Mouse (Mus musculus): ENCODE results near the gene Smg6. TPM values are rescaled to one million over a fixed set of nuclear protein-coding genes. Genes with fewer than 3 reads are reported as not detected.

The Smg6 gene
- total and polyA plus RNA-seq, 2 experiments from 2014 or later, result 7.1 to 21.1 TPM

DNA sequence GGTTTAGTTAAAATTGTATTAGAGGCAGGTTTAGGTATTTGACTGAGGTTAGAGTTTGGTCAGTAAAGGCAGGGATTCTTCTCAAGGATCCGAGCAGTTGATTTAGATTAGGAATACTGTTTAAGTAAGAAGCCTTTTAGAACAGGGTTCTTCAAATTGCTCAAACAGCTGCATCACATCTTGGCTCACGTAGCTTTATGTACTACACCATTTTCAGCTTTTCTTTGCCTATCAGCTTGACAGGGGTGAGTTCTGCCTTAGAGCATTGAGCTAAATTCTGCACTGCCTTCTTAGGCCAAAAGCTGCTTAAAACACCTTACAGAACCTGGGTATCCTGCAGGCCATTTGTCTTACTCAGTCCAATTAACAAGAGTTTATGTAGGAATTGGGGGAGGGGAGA, 92.2 kb downstream of the Smg6 start:
- H3K4me1 ChIP-seq (ENCODE audit: control insufficient read depth, insufficient read depth), result peaks cover 37% of the 10 kb centered on the region
- no peak overlapping the region for H3K4me2 ChIP-seq (ENCODE audit: low read depth, low read length)
- no peaks in the 10 kb centered on the region for H3K36me3 ChIP-seq (replicated peaks; ENCODE audit: control insufficient read depth, insufficient read depth, low read length)
- peak overlapping the region; percentile 96 for H3K27ac ChIP-seq (ENCODE audit: low read depth)
- H3K9me3 ChIP-seq (replicated peaks; ENCODE audit: control insufficient read depth, low read length), result no peaks in the 10 kb centered on the region
- H3K9ac ChIP-seq (replicated peaks; ENCODE audit: low read depth, low read length), result no peak overlapping the region
- H3K27me3 ChIP-seq (ENCODE audit: control insufficient read depth, insufficient read depth, low read length), result no peaks in the 10 kb centered on the region
- ATAC-seq (ENCODE audit: insufficient read depth, low read depth) (no peak), DNase-seq (ENCODE audit: low spot score) (no peak)
- WGBS, result 85% methylated on average over 2 of the region's 2 CpGs
- H3K4me3 ChIP-seq (ENCODE audit: low read depth, low read length), result no peak overlapping the region
- TF ChIP-seq EP300 (IDR thresholded peaks at IDR 0.05; ENCODE audit: low read depth), result no peak
- TF ChIP-seq CTCF (IDR thresholded peaks at IDR 0.05; ENCODE audit: low read depth), result no peak

- no peak overlapping the region for H3K4me3 ChIP-seq (ENCODE audit: low read depth, low read length)
- WGBS, result 68% methylated on average over 3 of the region's 3 CpGs
- H3K4me2 ChIP-seq (ENCODE audit: low read depth, low read length), result no peak overlapping the region
- H3K27ac ChIP-seq (ENCODE audit: low read depth), result no peak overlapping the region
- H3K36me3 ChIP-seq (replicated peaks; ENCODE audit: control insufficient read depth, insufficient read depth, low read length), result no peaks in the 10 kb centered on the region
- 0 out of 2 replicates have a peak, but pooled peaks cover 8% of the 10 kb centered on the region for H3K4me1 ChIP-seq (ENCODE audit: control insufficient read depth, insufficient read depth)
- TF ChIP-seq CTCF (IDR thresholded peaks at IDR 0.05; ENCODE audit: low read depth) (no peak), EP300 (IDR thresholded peaks at IDR 0.05; ENCODE audit: low read depth) (no peak)
- no peaks in the 10 kb centered on the region for H3K9me3 ChIP-seq (replicated peaks; ENCODE audit: control insufficient read depth, low read length)
- DNase-seq (ENCODE audit: low spot score), result no peak
- no peaks in the 10 kb centered on the region for H3K27me3 ChIP-seq (ENCODE audit: control insufficient read depth, insufficient read depth, low read length)
- no peak for ATAC-seq (ENCODE audit: insufficient read depth, low read depth)
- no peak overlapping the region for H3K9ac ChIP-seq (replicated peaks; ENCODE audit: low read depth, low read length)
Measured at GRCm38 (mm10) chr11:75026977-75027376, 101.4 kb downstream of the Smg6 start.

DNA sequence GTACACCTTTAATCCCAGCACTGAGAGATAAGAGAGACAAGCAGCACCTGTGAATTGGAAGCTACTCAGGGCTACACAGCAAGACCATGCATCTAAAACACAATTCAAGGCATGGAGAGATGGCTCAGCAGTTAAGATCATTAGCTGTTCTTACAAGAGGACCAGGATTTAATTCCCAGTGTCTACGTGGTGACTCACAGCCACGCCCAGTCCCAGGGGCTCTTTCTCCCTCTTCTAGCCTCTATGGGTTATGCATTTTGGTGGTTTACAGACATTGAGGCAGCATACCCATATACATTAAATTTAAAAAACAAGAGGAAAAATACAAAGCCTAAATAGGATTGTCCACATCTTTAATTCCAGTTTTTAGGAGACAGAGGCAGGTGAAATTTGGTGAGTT, 102.0 kb downstream of the Smg6 start:
- ATAC-seq (ENCODE audit: insufficient read depth, low read depth) (no peak), DNase-seq (ENCODE audit: low spot score) (no peak)
- Histone ChIP-seq H3K9me3 (replicated peaks; ENCODE audit: control insufficient read depth, low read length) (no peaks in the 10 kb centered on the region), H3K36me3 (replicated peaks; ENCODE audit: control insufficient read depth, insufficient read depth, low read length) (no peaks in the 10 kb centered on the region), H3K4me3 (ENCODE audit: low read depth, low read length) (no peak overlapping the region), H3K4me1 (ENCODE audit: control insufficient read depth, insufficient read depth) (0 out of 2 replicates have a peak, but pooled peaks cover 8% of the 10 kb centered on the region), H3K9ac (replicated peaks; ENCODE audit: low read depth, low read length) (no peak overlapping the region), H3K4me2 (ENCODE audit: low read depth, low read length) (no peak overlapping the region), H3K27ac (ENCODE audit: low read depth) (no peak overlapping the region), H3K27me3 (ENCODE audit: control insufficient read depth, insufficient read depth, low read length) (no peaks in the 10 kb centered on the region)
- no peak for TF ChIP-seq CTCF (IDR thresholded peaks at IDR 0.05; ENCODE audit: low read depth)
- TF ChIP-seq EP300 (IDR thresholded peaks at IDR 0.05; ENCODE audit: low read depth), result no peak
- WGBS, result 77% methylated on average over 2 of the region's 2 CpGs

DNA sequence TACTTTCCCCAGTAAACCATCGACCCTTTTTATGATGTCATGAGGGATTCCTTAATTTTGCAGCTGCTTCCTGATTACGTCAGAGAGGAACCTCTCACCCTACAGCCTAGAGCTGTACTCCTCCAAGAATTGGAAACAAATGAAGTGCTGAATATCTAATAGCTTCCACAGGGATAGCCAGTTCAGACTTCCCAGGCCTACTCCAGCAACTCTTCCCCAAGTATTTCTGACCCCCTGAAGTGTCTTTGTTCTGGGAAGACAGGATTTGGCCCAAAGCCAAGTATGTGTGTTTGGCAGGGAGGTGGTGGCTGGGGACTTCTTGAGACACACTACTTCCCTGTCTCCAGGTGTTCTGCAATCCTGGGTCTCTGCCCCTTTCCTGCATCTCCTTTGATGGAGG, 105.6 kb downstream of the Smg6 start:
- ATAC-seq (ENCODE audit: insufficient read depth, low read depth), result no peak

DNA sequence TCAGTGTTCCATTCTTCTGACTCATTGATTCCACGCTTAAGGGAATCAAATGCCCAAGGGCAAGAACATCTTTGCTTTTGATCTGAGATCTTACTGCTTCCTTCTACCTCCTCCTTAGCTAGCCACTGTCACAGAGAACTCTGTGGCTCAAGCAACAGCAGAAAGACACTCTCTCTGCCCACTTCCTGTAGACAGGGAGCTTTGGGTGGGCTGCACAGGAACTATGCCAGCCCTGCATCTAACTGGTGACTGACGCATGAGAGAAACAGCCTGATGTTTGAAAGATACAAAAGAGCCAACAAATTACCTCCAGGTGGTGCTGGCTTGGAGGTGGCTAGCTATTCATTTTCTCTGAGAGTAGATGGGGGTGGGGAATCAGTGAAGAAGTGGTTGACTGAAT, 107.3 kb downstream of the Smg6 start:
- Histone ChIP-seq H3K36me3 (replicated peaks; ENCODE audit: control insufficient read depth, insufficient read depth, low read length) (no peaks in the 10 kb centered on the region), H3K4me3 (ENCODE audit: low read depth, low read length) (no peak overlapping the region), H3K4me1 (ENCODE audit: control insufficient read depth, insufficient read depth) (peaks cover 17% of the 10 kb centered on the region; the same call in 1 of the 2 replicates), H3K9me3 (replicated peaks; ENCODE audit: control insufficient read depth, low read length) (no peaks in the 10 kb centered on the region), H3K9ac (replicated peaks; ENCODE audit: low read depth, low read length) (no peak overlapping the region), H3K4me2 (ENCODE audit: low read depth, low read length) (no peak overlapping the region), H3K27ac (ENCODE audit: low read depth) (peak overlapping the region; percentile 72), H3K27me3 (ENCODE audit: control insufficient read depth, insufficient read depth, low read length) (no peaks in the 10 kb centered on the region)
- ATAC-seq (ENCODE audit: insufficient read depth, low read depth) (no peak), DNase-seq (ENCODE audit: low spot score) (no peak)
- TF ChIP-seq CTCF (IDR thresholded peaks at IDR 0.05; ENCODE audit: low read depth), result no peak
- TF ChIP-seq EP300 (IDR thresholded peaks at IDR 0.05; ENCODE audit: low read depth), result no peak
- WGBS, result 67% methylated on average over 2 of the region's 2 CpGs

More for the DNA sequence above, 105.6 kb downstream of the Smg6 start:
- TF ChIP-seq CTCF (IDR thresholded peaks at IDR 0.05; ENCODE audit: low read depth), result no peak
- no peak for TF ChIP-seq EP300 (IDR thresholded peaks at IDR 0.05; ENCODE audit: low read depth)
- H3K4me2 ChIP-seq (ENCODE audit: low read depth, low read length), result no peak overlapping the region
- H3K36me3 ChIP-seq (replicated peaks; ENCODE audit: control insufficient read depth, insufficient read depth, low read length), result no peaks in the 10 kb centered on the region
- no peaks in the 10 kb centered on the region for H3K27me3 ChIP-seq (ENCODE audit: control insufficient read depth, insufficient read depth, low read length)
- H3K9ac ChIP-seq (replicated peaks; ENCODE audit: low read depth, low read length), result no peak overlapping the region
- 52% methylated on average over 2 of the region's 2 CpGs for WGBS
- no peaks in the 10 kb centered on the region for H3K9me3 ChIP-seq (replicated peaks; ENCODE audit: control insufficient read depth, low read length)
- H3K27ac ChIP-seq (ENCODE audit: low read depth), result peak overlapping the region; percentile 12; the same call in 1 of the 2 replicates
- peaks cover 17% of the 10 kb centered on the region; the same call in 1 of the 2 replicates for H3K4me1 ChIP-seq (ENCODE audit: control insufficient read depth, insufficient read depth)
- no peak overlapping the region for H3K4me3 ChIP-seq (ENCODE audit: low read depth, low read length)
- no peak for DNase-seq (ENCODE audit: low spot score)

DNA sequence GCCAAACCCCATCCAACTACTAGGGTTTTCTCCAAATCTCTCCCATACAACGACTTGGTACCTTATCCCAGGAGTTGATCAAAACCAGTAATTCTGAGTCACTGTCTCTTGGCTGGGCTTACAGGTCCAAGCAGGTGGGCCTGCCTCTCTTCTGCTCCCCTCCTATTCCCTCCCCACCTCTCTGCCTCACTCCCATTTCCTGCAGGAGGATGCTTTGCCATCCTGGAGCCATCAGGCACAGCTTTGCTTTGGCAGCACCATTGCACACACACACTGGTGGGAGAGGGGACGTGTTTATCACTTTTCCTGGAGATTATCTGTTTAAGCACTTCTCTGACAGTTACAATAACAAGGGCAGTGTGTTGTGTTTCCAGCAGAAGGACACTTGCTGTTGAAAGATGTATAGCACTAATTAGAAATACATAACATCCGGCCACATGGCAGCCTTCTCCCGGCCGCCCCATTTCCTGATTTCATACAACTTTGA, 108.0 kb downstream of the Smg6 start:
- DNase-seq (ENCODE audit: low spot score), result peak; percentile 22

More for the DNA sequence above, 108.0 kb downstream of the Smg6 start:
- no peaks in the 10 kb centered on the region for H3K9me3 ChIP-seq (replicated peaks; ENCODE audit: control insufficient read depth, low read length)
- H3K4me2 ChIP-seq (ENCODE audit: low read depth, low read length), result no peak overlapping the region
- WGBS, result 49% methylated on average over 5 of the region's 5 CpGs
- H3K9ac ChIP-seq (replicated peaks; ENCODE audit: low read depth, low read length), result no peak overlapping the region
- no peak overlapping the region for H3K4me3 ChIP-seq (ENCODE audit: low read depth, low read length)
- H3K27me3 ChIP-seq (ENCODE audit: control insufficient read depth, insufficient read depth, low read length), result no peaks in the 10 kb centered on the region
- peaks cover 17% of the 10 kb centered on the region; the same call in 1 of the 2 replicates for H3K4me1 ChIP-seq (ENCODE audit: control insufficient read depth, insufficient read depth)
- H3K27ac ChIP-seq (ENCODE audit: low read depth), result peak overlapping the region; percentile 72
- peaks cover 3% of the 10 kb centered on the region; the same call in 1 of the 2 replicates for H3K36me3 ChIP-seq (replicated peaks; ENCODE audit: control insufficient read depth, insufficient read depth, low read length)
- TF ChIP-seq CTCF (IDR thresholded peaks at IDR 0.05; ENCODE audit: low read depth), result no peak
- peak; percentile 55; the same call in 1 of the 2 replicates for TF ChIP-seq EP300 (IDR thresholded peaks at IDR 0.05; ENCODE audit: low read depth)
- peak; percentile 30; the same call in 1 of the 2 replicates for ATAC-seq (ENCODE audit: insufficient read depth, low read depth)
